Mouse (Mus musculus) myocyte (in vitro differentiated cells): ENCODE measurements around the gene Gzmb.

Source experiments
- CEBPB ChIP-seq: IDR thresholded peaks from 2 replicates; pipeline ENCODE4 v1.6.1; 2011; ENCODE audit warnings: mild to moderate bottlenecking, moderate library complexity; ENCODE audit not compliant: poor library complexity, insufficient read depth, severe bottlenecking
- MAX ChIP-seq: IDR thresholded peaks from one replicate; pipeline ENCODE4 v1.6.1; 2011; ENCODE audit warnings: low read depth, mild to moderate bottlenecking, control low read depth
- MYOG ChIP-seq, 3 experiments: IDR thresholded peaks; one replicate each; pipeline ENCODE4 v1.6.1; 2011; ENCODE audit warnings: control low read depth in 2 of 3, low read depth in 2 of 3, mild to moderate bottlenecking in 2 of 3; ENCODE audit not compliant: insufficient read length in 2 of 3, control insufficient read depth in 1 of 3, insufficient read depth in 1 of 3
- POLR2A ChIP-seq: IDR thresholded peaks from one replicate; pipeline ENCODE4 v1.6.1; 2011; ENCODE audit warnings: low read depth, mild to moderate bottlenecking, control low read depth, moderate library complexity; ENCODE audit not compliant: insufficient read length
- POLR2AphosphoS2 ChIP-seq: IDR thresholded peaks from one replicate; pipeline ENCODE4 v1.6.1; 2011; ENCODE audit warnings: low read depth, control low read depth; ENCODE audit not compliant: insufficient read length

DNA sequence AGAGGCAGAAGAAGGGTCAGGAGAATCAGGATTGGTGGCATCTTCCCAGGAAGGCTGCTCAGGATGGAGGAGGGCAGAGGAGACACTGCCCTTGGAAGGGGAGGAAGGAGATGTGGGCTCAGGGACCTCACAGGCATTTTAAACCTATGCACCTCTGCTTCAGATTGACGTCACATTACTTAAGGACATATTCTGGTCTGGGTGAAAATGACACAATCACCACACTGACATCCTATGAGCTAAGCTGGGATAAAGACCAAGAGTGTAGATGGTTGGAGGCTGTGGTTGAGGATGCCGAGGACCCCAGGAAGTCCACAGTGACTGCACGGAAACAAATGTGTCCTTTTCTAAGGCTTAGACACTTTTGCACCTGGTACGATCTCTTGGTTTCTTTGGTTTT is 50.7 kb downstream of the Gzmb start, which contains the start of gene Gzmf:
- TF ChIP-seq POLR2AphosphoS2: no peak
- TF ChIP-seq POLR2A: no peak
- TF ChIP-seq CEBPB: no peak
- TF ChIP-seq MYOG (IDR thresholded peaks at IDR 0.05; ENCODE audit: control insufficient read depth in 1 of 3, insufficient read depth in 1 of 3, insufficient read length in 2 of 3, low read depth in 2 of 3): no peak
- TF ChIP-seq MAX: no peak
